Mouse (Mus musculus): ENCODE results near the gene Mapk3. TPM values are rescaled to one million over a fixed set of nuclear protein-coding genes. Genes with fewer than 3 reads are reported as not detected.

The Mapk3 gene
- polyA plus RNA-seq, 1 experiment from 2014 or later: 75.3 TPM

DNA sequence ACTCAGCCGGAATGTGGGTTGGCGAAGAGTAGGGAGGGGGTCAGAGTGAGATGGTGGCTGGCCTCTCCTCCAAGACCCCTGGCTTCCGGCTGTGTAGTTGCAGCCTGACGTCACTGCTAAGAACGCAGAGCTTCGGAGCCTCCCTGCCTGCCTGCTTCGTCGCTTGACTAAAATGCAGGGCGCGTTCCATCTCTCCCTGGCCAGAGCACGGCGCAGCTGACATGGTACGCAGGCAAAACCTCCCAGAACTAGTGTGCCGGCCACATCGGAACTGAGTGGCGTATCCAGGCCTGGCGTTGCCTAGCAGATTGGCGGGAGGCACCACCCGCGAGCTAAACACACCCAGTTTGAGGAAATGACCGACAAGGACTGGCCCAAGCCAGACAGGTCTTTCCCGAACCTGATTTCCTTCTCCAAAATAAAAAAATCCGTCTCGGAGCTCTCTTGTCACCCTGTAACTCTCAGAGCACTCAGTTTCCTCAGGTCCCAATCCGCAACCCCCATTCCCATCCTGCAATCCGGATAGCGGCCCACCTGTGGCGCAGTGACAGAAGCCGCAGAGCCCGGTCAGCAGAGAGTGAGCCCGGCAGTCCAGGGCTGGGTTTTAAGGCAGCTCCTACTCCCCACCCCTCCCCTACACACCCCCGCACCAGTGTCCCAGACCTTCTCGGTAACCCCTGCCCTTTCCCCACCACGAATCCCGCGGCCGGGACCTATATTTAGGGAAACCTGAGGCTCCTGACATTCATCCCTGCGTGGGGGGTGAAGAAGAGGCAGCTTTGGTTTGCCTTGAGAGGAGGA, 40.3 kb downstream of the Mapk3 start:
- peak overlapping the region; percentile 93 for H3K27ac ChIP-seq
- WGBS: 2% methylated on average over 36 of the region's 38 CpGs
- H3K9me3 ChIP-seq (replicated peaks): no peaks in the 10 kb centered on the region
- H3K36me3 ChIP-seq (ENCODE audit: poor library complexity, severe bottlenecking): peaks cover 56% of the 10 kb centered on the region
- H3K9ac ChIP-seq: peak overlapping the region; percentile 89
- peak overlapping the region; percentile 88 for H3K4me2 ChIP-seq
- peak; percentile 91 for ATAC-seq
- peaks cover 39% of the 10 kb centered on the region for H3K4me1 ChIP-seq
- no peaks in the 10 kb centered on the region for H3K27me3 ChIP-seq
- H3K4me3 ChIP-seq: peak overlapping the region; percentile 76

DNA sequence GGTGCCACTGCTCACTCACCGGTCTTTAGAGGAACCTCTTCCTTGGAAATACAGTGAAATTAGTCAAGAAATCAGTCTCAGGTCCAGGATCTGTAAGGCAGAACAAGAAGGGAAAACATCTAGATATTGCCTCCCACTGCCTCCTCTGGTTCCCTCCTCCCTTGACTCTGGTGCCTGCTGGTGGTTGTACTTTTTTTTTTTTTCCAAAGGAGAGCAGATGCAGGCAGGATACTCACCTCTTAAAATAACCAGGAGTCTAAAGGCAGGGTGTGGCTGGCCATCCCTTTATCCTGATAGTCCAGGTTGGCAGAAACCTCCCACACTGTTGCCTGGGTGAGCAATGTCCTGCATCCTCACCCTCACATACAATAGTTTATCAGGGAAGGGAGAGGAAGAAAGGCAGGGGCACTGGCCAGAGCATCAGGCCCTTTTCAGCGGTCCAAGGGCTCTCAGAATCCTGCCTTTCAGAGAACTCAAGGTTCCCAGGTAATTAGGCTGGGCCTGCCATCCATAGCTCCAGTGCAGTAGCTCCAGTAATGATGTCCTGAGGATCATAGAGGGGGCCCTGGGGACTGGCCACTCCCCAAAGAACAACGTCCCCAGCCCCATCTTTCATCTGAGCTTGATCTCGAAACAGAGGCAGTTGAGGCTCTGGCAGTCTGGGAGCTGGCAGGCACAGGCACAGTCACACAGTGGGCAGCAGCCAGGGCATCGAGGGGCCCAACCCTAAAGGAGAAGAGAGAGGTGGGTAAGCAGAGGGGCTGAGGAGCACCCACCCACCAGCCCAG, 41.1 kb downstream of the Mapk3 start:
- Histone ChIP-seq H3K9ac (peak overlapping the region; percentile 89), H3K4me2 (peak overlapping the region; percentile 88), H3K9me3 (replicated peaks) (no peaks in the 10 kb centered on the region), H3K36me3 (ENCODE audit: poor library complexity, severe bottlenecking) (peaks cover 51% of the 10 kb centered on the region), H3K27me3 (no peaks in the 10 kb centered on the region), H3K4me3 (peak overlapping the region; percentile 76), H3K4me1 (peaks cover 39% of the 10 kb centered on the region), H3K27ac (peak overlapping the region; percentile 93)
- ATAC-seq: no peak
- 41% methylated on average over 5 of the region's 5 CpGs for WGBS

DNA sequence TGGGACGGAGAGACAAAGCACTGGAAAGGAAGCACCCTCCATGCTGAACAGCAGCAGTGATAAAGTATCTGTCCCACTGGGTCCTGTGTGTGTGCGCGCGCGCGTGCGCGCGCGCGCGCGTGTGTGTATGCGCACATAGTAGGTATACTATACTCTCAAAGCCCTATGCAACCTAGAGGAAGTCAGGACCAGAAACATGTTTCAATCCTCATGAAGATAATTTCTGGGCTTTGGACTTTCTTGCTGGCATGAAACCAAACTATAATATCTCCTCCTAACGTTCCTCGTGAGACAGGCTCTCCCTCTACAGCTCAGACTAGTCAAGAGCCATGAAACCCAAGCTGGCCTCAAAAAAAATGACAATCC, 41.6 kb downstream of the Mapk3 start:
- H3K36me3 ChIP-seq (ENCODE audit: poor library complexity, severe bottlenecking): peaks cover 45% of the 10 kb centered on the region
- H3K27me3 ChIP-seq: no peaks in the 10 kb centered on the region
- H3K9me3 ChIP-seq (replicated peaks): no peaks in the 10 kb centered on the region
- H3K27ac ChIP-seq: no peak overlapping the region
- no peak overlapping the region for H3K4me3 ChIP-seq
- peaks cover 39% of the 10 kb centered on the region for H3K4me1 ChIP-seq
- no peak overlapping the region for H3K4me2 ChIP-seq
- no peak for ATAC-seq
- H3K9ac ChIP-seq: 0 out of 2 replicates have a peak overlapping the region, but pooled peaks have one; percentile 26
- WGBS: 93% methylated on average over 16 of the region's 16 CpGs

DNA sequence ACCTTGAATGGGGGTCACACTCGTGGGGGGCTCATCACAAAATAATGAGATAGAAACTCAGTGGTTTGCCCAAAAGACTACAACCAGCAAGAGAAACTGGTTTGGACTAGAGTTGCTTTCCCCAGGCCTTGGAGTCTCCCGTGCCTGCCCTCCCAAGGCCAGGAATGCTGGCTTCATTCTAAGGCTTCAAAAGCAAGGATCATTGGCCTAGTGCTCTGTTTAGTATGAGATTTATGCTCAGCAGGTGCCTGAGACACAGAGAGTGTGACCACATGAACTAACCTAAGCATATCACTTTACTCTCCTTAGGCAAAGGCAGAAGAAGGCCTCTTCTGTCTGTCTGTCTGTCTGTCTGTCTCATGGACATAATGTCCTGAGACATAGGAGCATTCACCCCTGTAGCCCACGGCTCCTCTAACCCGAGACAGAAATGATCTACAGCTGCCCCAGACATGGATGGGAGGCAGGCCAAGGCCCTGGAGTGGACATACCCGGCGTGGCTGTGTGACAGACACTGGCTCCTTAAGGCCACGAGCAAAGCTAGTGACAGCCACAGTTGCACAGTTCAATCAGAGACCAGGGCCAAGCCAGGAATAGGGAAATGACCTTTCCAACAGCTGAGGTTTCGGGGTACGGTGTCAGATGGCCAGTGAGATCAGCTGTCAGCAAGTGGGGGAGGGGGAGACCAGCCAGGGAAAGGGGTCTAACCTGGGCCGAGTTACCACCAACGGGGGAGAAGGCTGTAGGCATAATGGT, 42.9 kb downstream of the Mapk3 start:
- ATAC-seq: no peak

DNA sequence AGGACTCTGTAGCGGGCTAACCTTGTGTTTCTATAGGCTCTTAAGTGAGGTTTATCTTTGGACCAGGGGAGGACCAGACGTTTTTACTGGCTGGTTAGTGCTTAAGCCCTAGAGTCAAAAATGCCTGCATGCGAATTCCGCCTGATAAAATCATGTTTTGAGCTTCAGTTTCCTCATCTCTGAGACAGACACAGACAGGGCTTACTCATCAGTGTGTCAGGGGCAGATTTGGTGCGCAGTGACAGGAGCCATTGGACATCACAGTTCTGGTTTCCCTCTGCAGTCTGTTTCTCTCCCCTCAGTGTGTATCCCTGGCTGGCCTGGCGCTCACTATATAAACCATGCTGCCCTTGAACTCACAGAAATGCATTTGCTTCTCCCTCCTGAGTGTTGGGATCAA, 43.8 kb downstream of the Mapk3 start:
- WGBS: 94% methylated on average over 6 of the region's 6 CpGs
- Histone ChIP-seq H3K27ac (no peak overlapping the region), H3K9me3 (replicated peaks) (no peaks in the 10 kb centered on the region), H3K27me3 (no peaks in the 10 kb centered on the region), H3K4me1 (peaks cover 31% of the 10 kb centered on the region), H3K4me2 (no peak overlapping the region), H3K36me3 (ENCODE audit: poor library complexity, severe bottlenecking) (peaks cover 36% of the 10 kb centered on the region; the same call in 1 of the 2 replicates), H3K4me3 (no peak overlapping the region), H3K9ac (no peak overlapping the region)
- no peak for ATAC-seq

More for the DNA sequence above, 42.9 kb downstream of the Mapk3 start:
- no peak overlapping the region for H3K27ac ChIP-seq
- no peaks in the 10 kb centered on the region for H3K9me3 ChIP-seq (replicated peaks)
- no peaks in the 10 kb centered on the region for H3K27me3 ChIP-seq
- no peak overlapping the region for H3K4me2 ChIP-seq
- no peak overlapping the region for H3K4me3 ChIP-seq
- 0 out of 2 replicates have a peak overlapping the region, but pooled peaks have one; percentile 14 for H3K9ac ChIP-seq
- peaks cover 38% of the 10 kb centered on the region; the same call in 1 of the 2 replicates for H3K36me3 ChIP-seq (ENCODE audit: poor library complexity, severe bottlenecking)
- H3K4me1 ChIP-seq: peaks cover 31% of the 10 kb centered on the region
- 90% methylated on average over 11 of the region's 11 CpGs for WGBS

DNA sequence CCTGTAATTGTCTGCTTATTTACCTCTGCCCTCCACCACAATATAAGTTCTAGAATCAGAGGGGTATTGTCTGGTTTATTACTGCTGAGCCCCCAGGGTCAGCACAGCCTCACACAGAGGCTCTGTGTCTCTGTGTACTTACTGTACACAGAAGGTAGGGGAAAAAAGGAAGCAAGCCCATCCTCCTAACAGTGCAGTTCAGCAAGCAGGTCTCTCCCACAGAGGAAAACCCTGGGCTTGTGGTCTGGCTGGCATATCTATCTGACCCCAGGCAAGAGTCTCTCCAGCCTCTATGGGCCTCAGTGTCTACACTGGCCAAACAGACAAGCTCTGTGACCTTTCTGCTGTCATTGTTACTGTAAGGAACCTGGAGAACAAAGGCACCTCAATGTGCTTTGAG, 44.4 kb downstream of the Mapk3 start:
- ATAC-seq: no peak
- Histone ChIP-seq H3K4me1 (peaks cover 33% of the 10 kb centered on the region), H3K4me2 (no peak overlapping the region), H3K9me3 (replicated peaks) (no peaks in the 10 kb centered on the region), H3K9ac (peak overlapping the region; percentile 0; the same call in 1 of the 2 replicates), H3K4me3 (no peak overlapping the region), H3K36me3 (ENCODE audit: poor library complexity, severe bottlenecking) (peaks cover 36% of the 10 kb centered on the region; the same call in 1 of the 2 replicates), H3K27me3 (no peaks in the 10 kb centered on the region), H3K27ac (no peak overlapping the region)

DNA sequence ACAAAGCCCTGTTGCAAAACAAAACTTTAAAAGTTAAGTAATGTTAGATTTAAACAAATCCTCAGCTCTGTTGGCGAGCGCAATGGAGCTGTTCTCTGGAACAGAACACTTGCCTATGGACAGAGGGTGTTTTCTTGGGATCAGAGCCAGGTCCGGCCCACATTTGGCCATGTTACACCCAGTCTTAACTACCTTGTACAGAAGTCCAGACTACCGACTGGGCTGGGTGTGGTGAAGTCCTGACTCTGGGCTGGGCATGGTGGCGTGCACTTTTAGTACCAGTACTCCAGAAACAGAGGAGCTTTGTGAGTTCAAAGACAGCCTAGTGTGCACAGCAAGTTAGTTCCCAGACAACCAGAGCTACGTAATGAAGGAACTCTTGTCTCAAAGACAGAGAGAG, 47.6 kb downstream of the Mapk3 start:
- Histone ChIP-seq H3K4me1 (peaks cover 23% of the 10 kb centered on the region), H3K9ac (no peak overlapping the region)
- 80% methylated on average over 6 of the region's 6 CpGs for WGBS

DNA sequence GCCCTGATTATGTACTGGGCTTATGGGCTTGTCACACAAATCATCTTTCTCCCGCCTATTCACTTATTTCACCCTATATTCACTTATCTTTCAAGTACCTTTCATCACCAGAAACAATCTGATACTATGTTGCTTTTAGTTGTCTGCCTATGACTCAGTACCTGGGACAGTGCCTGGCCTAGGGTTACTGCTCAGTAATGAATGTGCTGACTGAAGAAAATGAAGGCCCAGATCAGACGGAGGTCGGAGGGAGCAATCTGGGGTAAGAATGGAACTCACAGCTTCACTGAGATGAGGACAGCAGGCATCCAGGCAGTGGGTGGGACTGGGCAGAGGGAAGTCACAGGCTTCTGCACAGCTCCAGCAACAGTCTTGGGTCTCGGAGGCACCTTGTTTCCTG, 48.0 kb downstream of the Mapk3 start:
- no peak for ATAC-seq
- H3K9ac ChIP-seq: peak overlapping the region; percentile 92
- H3K4me3 ChIP-seq: peak overlapping the region; percentile 75; the same call in 1 of the 2 replicates
- no peaks in the 10 kb centered on the region for H3K9me3 ChIP-seq (replicated peaks)
- peaks cover 29% of the 10 kb centered on the region; the same call in 1 of the 2 replicates for H3K36me3 ChIP-seq (ENCODE audit: poor library complexity, severe bottlenecking)
- H3K4me2 ChIP-seq: peak overlapping the region; percentile 88
- H3K27me3 ChIP-seq: no peaks in the 10 kb centered on the region
- no peak overlapping the region for H3K27ac ChIP-seq
- H3K4me1 ChIP-seq: peaks cover 23% of the 10 kb centered on the region
- WGBS: 78% methylated on average over 4 of the region's 4 CpGs

More for the DNA sequence above, 47.6 kb downstream of the Mapk3 start:
- ATAC-seq: no peak
- H3K36me3 ChIP-seq (ENCODE audit: poor library complexity, severe bottlenecking): peaks cover 33% of the 10 kb centered on the region; the same call in 1 of the 2 replicates
- no peak overlapping the region for H3K27ac ChIP-seq
- no peaks in the 10 kb centered on the region for H3K9me3 ChIP-seq (replicated peaks)
- H3K27me3 ChIP-seq: no peaks in the 10 kb centered on the region
- no peak overlapping the region; the same call in 1 of the 2 replicates for H3K4me3 ChIP-seq
- no peak overlapping the region; the same call in 1 of the 2 replicates for H3K4me2 ChIP-seq

DNA sequence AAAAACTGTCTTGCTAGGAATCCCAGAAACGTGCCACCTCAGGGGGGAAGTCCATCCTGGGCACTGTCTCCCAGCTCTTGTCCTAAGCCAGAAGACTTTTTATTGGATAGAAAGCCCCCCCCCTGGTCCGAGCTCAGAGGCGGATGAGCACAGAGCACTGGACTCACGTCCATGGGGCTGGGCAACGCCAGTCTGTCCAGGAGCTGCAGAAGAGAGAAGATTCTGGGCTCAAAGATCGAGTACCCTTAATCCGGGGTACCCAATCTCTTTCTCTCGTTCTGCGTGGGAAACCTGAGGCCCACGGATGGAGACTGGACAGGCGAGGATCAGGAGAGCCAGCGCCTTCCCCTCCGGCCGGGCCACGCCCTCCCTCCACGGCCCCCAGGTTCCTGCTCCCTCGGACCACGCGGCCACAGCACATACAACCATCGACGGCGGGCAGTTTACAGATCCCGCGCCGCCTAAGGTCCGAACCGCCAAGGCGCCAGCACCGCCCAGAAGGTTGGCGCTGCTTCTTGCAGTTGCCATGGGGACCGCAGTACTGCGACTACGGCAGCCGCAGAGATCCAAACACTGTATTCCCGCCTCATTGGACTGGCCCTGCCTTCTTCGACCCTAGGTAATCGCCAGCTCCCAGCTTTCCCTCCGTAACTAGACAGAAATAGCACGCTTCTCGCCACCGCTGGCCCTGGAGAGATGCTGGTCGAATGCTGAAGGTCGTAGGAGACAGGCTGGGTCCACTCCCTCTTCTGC, 49.5 kb downstream of the Mapk3 start:
- no peaks in the 10 kb centered on the region for H3K27me3 ChIP-seq
- peak overlapping the region; percentile 80 for H3K27ac ChIP-seq
- H3K9me3 ChIP-seq (replicated peaks): no peaks in the 10 kb centered on the region
- peak overlapping the region; percentile 92 for H3K9ac ChIP-seq
- peak overlapping the region; percentile 88 for H3K4me2 ChIP-seq
- peak overlapping the region; percentile 75 for H3K4me3 ChIP-seq
- H3K36me3 ChIP-seq (ENCODE audit: poor library complexity, severe bottlenecking): peaks cover 14% of the 10 kb centered on the region; the same call in 1 of the 2 replicates
- peak; percentile 97 for ATAC-seq
- 2% methylated on average over 43 of the region's 43 CpGs for WGBS
- peaks cover 23% of the 10 kb centered on the region for H3K4me1 ChIP-seq

DNA sequence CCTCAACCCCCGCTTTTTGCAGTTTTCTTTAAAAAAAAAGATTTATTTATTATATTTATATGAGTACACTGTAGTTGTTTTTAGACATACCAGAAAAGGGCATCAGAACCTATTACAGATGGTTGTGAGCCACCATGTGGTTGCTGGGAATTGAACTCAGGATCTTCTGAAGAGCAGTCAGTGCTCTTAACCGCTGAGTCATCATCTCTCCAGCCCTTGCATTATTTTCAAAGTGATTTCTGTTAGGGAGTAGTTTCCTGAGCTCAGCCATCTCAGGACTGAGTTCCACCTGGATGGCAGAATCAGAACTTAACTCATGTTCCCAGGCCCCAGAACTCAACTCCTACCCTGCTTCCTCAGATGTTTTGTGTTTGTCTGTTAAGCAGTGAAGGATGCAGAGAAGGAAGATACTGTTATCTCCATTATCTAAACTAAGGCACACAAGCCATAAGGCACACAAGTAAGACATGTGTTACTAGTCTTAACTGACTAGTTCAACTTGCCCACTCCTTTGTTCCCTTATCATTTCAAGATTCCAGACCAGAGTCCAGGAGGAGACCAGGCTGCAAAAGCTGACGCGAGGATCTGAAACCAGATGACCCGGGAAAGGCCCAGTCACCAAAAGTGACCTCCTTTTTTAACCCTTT, 50.4 kb downstream of the Mapk3 start:
- no peak for ATAC-seq
- H3K27ac ChIP-seq: no peak overlapping the region
- peak overlapping the region; percentile 88; the same call in 1 of the 2 replicates for H3K4me2 ChIP-seq
- peak overlapping the region; percentile 92; the same call in 1 of the 2 replicates for H3K9ac ChIP-seq
- no peaks in the 10 kb centered on the region for H3K27me3 ChIP-seq
- H3K4me3 ChIP-seq: no peak overlapping the region
- H3K4me1 ChIP-seq: peaks cover 23% of the 10 kb centered on the region
- no peaks in the 10 kb centered on the region for H3K9me3 ChIP-seq (replicated peaks)
- 62% methylated on average over 5 of the region's 5 CpGs for WGBS
- H3K36me3 ChIP-seq (ENCODE audit: poor library complexity, severe bottlenecking): peaks cover 6% of the 10 kb centered on the region; the same call in 1 of the 2 replicates

Measured in forebrain, embryonic 13.5 days (tissue).